Mouse (Mus musculus) embryo, embryonic 10 days (tissue): ENCODE data around the gene Gm9887.

ENCODE experiments used
- DNase-seq: peaks from one replicate; pipeline ENCODE4 v3.0.0-alpha.2; 2015; ENCODE audit warnings: low spot score

Gm9887 gene

DNA sequence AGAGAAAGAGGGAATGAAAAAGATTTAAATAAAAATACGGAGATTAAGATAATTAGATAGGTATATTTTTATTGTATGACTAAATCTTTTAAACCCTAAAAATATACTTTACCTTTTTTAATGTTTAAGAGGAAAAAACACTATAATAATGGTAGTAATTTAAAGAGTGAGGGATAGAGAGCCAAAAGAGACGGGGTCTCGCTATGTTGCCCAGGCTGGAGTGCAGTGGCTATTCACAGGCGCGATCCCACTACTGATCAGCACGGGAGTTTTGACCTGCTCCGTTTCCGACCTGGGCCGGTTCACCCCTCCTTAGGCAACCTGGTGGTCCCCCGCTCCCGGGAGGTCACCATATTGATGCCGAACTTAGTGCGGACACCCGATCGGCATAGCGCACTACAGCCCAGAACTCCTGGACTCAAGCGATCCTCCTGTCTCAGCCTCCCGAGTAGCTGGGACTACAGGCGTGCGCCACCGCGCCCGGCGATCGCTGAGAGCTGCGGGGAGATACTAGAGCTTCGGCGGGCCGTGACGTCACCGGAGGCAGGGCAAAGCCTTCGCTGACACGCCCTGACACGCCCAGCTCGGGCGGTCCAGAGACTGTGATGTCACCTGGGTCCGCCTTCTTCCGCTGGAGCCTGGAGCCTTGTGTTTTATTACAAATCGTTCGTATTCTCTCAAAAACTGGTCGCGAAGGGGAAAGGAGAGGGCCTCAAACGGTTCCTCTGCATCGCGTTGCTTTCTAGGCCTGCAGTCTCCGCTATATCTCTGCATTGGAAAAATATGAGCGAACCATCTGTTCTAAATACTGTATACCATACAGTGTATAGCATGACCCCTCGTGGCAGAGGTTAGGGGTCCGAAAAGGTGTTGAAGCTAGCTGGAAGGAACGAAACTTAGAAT lies 11.0 kb downstream of the Gm9887 start:
- DNase-seq: peak; percentile 99

- DNase-seq: peak; percentile 57
These were observed 11.6 kb downstream of the Gm9887 start for GRCm38 (mm10) chr12:69360655-69360996.

DNA sequence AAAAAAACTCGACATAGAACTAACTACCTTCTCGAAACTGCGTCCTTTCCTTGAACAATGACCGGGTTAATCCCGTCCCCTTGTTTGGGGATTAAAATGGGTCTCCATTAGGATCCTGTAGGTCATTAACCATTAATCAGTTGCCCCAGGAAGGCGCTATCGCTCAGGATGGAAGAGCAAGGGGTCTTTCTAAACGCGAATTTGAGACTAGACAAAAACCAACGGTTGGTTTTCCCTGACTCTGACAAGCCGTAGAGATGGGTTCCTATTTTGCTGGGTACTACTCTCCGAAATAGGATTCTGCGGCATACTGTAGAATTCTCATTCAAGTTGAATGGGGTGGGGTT lies 15.0 kb downstream of the Gm9887 start:
- no peak for DNase-seq

DNA sequence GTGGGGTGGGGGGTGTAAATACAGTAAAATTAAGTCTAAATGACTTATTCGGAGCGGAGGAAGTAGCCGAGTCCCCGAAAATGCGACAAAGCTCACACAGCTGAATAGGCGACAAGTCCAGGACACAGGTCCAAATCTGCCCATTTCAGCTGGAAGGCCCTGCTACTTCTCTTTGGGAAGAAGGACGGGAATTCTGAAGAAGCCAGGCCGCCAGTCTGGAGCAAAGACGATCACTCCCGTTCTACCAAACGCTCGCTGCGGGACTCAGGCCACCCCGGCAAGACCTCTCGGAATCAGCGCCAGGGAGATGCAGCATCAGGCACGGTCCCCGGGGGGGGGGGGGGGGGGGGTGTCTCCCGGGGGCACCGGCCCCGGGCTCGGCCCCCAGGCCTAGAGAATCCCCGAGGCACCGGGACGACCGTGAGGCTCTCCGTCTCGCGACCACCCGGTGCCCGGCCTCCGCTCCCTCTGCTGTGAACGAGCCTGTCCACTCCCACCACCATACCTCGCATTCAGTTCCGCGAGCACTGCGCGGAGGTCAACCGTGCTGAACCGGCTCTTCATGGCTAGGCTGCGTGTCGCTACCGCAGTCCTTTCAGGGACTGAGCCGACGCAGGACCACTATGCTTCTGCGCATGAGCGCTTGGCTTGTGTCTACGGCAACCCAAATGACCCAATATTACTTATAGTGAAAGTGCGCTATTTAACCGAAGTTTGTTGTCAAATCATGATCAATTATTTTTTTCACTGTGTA lies 15.5 kb downstream of the Gm9887 start, which contains the start of gene Nemf:
Nemf (minus strand) TSS at position 620 of the 754 bp plus-strand sequence.
- peak; percentile 95 for DNase-seq

DNA sequence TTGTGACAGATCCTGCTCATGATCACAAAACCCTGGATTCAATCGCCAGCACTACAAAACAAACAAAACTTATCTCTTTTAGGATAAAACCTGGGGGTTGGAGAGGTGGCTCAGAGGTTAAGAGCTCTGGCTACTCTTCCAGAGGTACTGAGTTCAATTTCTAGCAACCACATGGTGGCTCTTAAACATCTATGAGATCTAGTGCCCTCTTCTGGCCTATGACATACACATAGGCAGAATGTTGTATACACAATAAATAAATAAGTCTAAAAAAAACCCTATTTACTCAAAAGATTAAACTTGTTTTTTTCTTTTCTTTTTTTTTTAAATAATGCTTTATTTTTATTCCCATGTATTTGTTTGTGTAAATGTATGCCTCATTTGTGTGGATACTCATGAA lies 20.6 kb downstream of the Gm9887 start:
- peak; percentile 37 for DNase-seq

DNA sequence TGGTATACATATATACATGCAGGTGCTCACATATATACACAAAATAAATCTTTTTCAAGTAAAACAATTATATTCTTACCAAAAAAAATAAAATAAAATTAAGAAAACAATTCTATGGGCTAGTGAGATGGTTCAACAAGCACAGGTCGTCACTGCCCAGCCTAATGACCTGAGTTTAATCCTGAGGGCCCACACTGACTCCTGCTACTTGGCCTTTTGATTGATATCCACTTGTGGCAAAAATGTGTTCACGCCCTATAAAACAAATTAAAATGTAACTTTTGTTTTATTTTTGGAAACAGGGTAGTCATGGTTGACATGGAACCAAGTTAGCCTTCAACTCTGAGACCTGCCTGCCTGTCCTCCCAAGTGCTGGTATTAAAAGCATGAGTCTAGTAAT lies 22.3 kb downstream of the Gm9887 start:
- DNase-seq: no peak

DNA sequence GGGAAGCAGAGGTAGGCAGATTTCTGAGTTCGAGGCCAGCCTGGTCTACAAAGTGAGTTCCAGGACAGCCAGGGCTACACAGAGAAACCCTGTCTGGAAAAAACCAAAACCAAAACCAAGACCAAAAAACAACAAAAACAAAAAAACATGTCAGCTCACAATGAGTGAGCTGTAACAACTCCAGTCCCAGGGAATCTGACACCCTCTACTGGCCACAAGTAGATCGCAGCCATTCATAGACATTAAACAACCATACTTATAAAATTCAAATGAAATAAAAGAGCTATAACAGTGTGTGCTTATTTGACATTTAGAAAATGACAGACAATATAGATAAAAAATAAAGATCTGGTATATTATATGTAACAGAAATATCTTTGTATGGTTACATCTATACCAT lies 38.7 kb downstream of the Gm9887 start:
- peak; percentile 39 for DNase-seq

DNA sequence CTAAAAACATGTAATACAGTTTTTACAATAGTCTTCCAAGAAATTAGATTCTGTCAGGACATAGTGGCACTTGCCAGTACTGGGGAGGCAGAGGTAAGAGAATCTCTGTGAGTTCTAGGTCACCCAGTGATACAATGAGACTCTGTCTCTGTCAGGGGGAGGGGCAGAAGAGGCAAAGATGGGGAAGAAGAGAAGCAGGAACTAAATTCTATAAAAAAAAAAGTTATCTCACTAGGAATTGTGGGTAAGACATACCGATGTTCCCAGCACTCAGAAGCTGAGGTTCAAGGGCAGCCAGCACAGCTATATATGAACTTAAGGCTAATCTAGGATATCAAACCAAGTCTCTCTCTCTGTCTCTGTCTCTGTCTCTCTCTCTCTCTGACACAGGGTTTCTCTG lies 40.1 kb downstream of the Gm9887 start:
- no peak for DNase-seq

DNA sequence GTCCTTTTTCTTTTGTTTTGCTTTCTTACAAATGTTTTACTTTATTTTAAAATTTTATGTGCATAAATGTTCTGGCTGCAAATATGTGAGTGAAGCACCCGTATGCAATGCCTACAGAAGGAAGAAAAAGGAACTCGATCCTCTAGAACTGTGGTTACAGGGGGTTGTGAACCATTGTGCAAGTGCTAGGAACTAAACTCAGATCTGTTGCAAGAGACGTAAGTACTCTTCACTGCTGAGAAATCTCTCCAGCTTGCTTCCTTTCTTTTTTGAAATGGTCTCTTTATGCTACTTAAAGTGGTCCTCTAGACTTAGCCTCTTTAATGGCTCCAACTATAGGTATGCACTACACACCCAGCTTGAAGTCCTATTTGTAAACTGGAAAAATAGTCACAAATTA lies 41.1 kb downstream of the Gm9887 start:
- DNase-seq: no peak
